Mouse (Mus musculus): ENCODE results near the gene Atf1. TPM values are rescaled to one million over a fixed set of nuclear protein-coding genes. Genes with fewer than 3 reads are reported as not detected.

Atf1 gene
- polyA plus RNA-seq, 1 experiment from 2014 or later: 14.4 TPM

GRCm38 (mm10) chr15:100274790-100275559 lies 47.4 kb downstream of the Atf1 start:
- no peak for DNase-seq
- no peak for ATAC-seq (ENCODE audit: low FRiP score, low TSS enrichment)
- no peaks in the 10 kb centered on the region for H3K4me1 ChIP-seq (ENCODE audit: control insufficient read depth, insufficient read depth, low read length)

GRCm38 (mm10) chr15:100276403-100276802 lies 48.8 kb downstream of the Atf1 start:
- no peak overlapping the region for H3K4me2 ChIP-seq (ENCODE audit: low read length)
- no peaks in the 10 kb centered on the region for H3K36me3 ChIP-seq (ENCODE audit: control insufficient read depth, insufficient read depth, low read length)
- no peak overlapping the region for H3K9ac ChIP-seq (replicated peaks; ENCODE audit: low read length)
- H3K27me3 ChIP-seq (ENCODE audit: control insufficient read depth, insufficient read depth, low read length): no peaks in the 10 kb centered on the region
- no peak overlapping the region for H3K4me3 ChIP-seq (replicated peaks; ENCODE audit: low read depth, low read length)
- H3K4me1 ChIP-seq (ENCODE audit: control insufficient read depth, insufficient read depth, low read length): no peaks in the 10 kb centered on the region
- no peaks in the 10 kb centered on the region for H3K9me3 ChIP-seq (ENCODE audit: control insufficient read depth, low read length)
- no peak overlapping the region for H3K27ac ChIP-seq (replicated peaks; ENCODE audit: low read depth, low read length)
- DNase-seq (no peak), ATAC-seq (ENCODE audit: low FRiP score, low TSS enrichment) (no peak)
- WGBS: 95% methylated on average over 4 of the region's 4 CpGs

More at GRCm38 (mm10) chr15:100274790-100275559, 47.4 kb downstream of the Atf1 start:
- Histone ChIP-seq H3K4me3 (replicated peaks; ENCODE audit: low read depth, low read length) (no peak overlapping the region), H3K9ac (replicated peaks; ENCODE audit: low read length) (no peak overlapping the region), H3K9me3 (ENCODE audit: control insufficient read depth, low read length) (no peaks in the 10 kb centered on the region), H3K27me3 (ENCODE audit: control insufficient read depth, insufficient read depth, low read length) (no peaks in the 10 kb centered on the region), H3K36me3 (ENCODE audit: control insufficient read depth, insufficient read depth, low read length) (no peaks in the 10 kb centered on the region), H3K4me2 (ENCODE audit: low read length) (no peak overlapping the region), H3K27ac (replicated peaks; ENCODE audit: low read depth, low read length) (no peak overlapping the region)
- 89% methylated on average over 7 of the region's 7 CpGs for WGBS

- Histone ChIP-seq H3K4me1 (ENCODE audit: control insufficient read depth, insufficient read depth, low read length) (no peaks in the 10 kb centered on the region), H3K27me3 (ENCODE audit: control insufficient read depth, insufficient read depth, low read length) (no peaks in the 10 kb centered on the region), H3K36me3 (ENCODE audit: control insufficient read depth, insufficient read depth, low read length) (no peaks in the 10 kb centered on the region), H3K9me3 (ENCODE audit: control insufficient read depth, low read length) (no peaks in the 10 kb centered on the region), H3K4me2 (ENCODE audit: low read length) (no peak overlapping the region), H3K27ac (replicated peaks; ENCODE audit: low read depth, low read length) (no peak overlapping the region), H3K4me3 (replicated peaks; ENCODE audit: low read depth, low read length) (no peak overlapping the region), H3K9ac (replicated peaks; ENCODE audit: low read length) (no peak overlapping the region)
- 88% methylated on average over 3 of the region's 3 CpGs for WGBS
- ATAC-seq (ENCODE audit: low FRiP score, low TSS enrichment) (no peak), DNase-seq (no peak)
Observed at GRCm38 (mm10) chr15:100277586-100277985, 50.0 kb downstream of the Atf1 start.

- Histone ChIP-seq H3K36me3 (ENCODE audit: control insufficient read depth, insufficient read depth, low read length) (no peaks in the 10 kb centered on the region), H3K4me2 (ENCODE audit: low read length) (no peak within 1 kb of the TSS), H3K27ac (replicated peaks; ENCODE audit: low read depth, low read length) (no peak within 1 kb of the TSS), H3K9ac (replicated peaks; ENCODE audit: low read length) (no peak within 1 kb of the TSS), H3K4me3 (replicated peaks; ENCODE audit: low read depth, low read length) (no peak within 1 kb of the TSS), H3K9me3 (ENCODE audit: control insufficient read depth, low read length) (no peaks in the 10 kb centered on the region), H3K4me1 (ENCODE audit: control insufficient read depth, insufficient read depth, low read length) (no peaks in the 10 kb centered on the region), H3K27me3 (ENCODE audit: control insufficient read depth, insufficient read depth, low read length) (no peaks in the 10 kb centered on the region)
- WGBS: 98% methylated on average over 20 of the region's 20 CpGs
- no peak for ATAC-seq (ENCODE audit: low FRiP score, low TSS enrichment)
- no peak for DNase-seq
Observed at GRCm38 (mm10) chr15:100280626-100281025, 53.0 kb downstream of the Atf1 start, which contains the start of gene Tmprss12. Gene Tmprss12 (plus strand): TSS chr15:100280837.

- WGBS: 89% methylated on average over 6 of the region's 6 CpGs
- Histone ChIP-seq H3K9me3 (ENCODE audit: control insufficient read depth, low read length) (no peaks in the 10 kb centered on the region), H3K27me3 (ENCODE audit: control insufficient read depth, insufficient read depth, low read length) (no peaks in the 10 kb centered on the region), H3K4me3 (replicated peaks; ENCODE audit: low read depth, low read length) (no peak overlapping the region), H3K36me3 (ENCODE audit: control insufficient read depth, insufficient read depth, low read length) (no peaks in the 10 kb centered on the region), H3K27ac (replicated peaks; ENCODE audit: low read depth, low read length) (no peak overlapping the region), H3K9ac (replicated peaks; ENCODE audit: low read length) (no peak overlapping the region), H3K4me1 (ENCODE audit: control insufficient read depth, insufficient read depth, low read length) (no peaks in the 10 kb centered on the region), H3K4me2 (ENCODE audit: low read length) (no peak overlapping the region)
- DNase-seq (no peak), ATAC-seq (ENCODE audit: low FRiP score, low TSS enrichment) (no peak)
Observed at GRCm38 (mm10) chr15:100288980-100289379, 61.4 kb downstream of the Atf1 start.

- Histone ChIP-seq H3K27me3 (ENCODE audit: control insufficient read depth, insufficient read depth, low read length) (no peaks in the 10 kb centered on the region), H3K9ac (replicated peaks; ENCODE audit: low read length) (no peak overlapping the region), H3K4me1 (ENCODE audit: control insufficient read depth, insufficient read depth, low read length) (no peaks in the 10 kb centered on the region), H3K36me3 (ENCODE audit: control insufficient read depth, insufficient read depth, low read length) (no peaks in the 10 kb centered on the region), H3K4me2 (ENCODE audit: low read length) (no peak overlapping the region), H3K27ac (replicated peaks; ENCODE audit: low read depth, low read length) (no peak overlapping the region), H3K9me3 (ENCODE audit: control insufficient read depth, low read length) (no peaks in the 10 kb centered on the region), H3K4me3 (replicated peaks; ENCODE audit: low read depth, low read length) (no peak overlapping the region)
- no peak for ATAC-seq (ENCODE audit: low FRiP score, low TSS enrichment)
- no peak for DNase-seq
- 74% methylated on average over 5 of the region's 5 CpGs for WGBS
Observed at GRCm38 (mm10) chr15:100290858-100291257, 63.2 kb downstream of the Atf1 start.

GRCm38 (mm10) chr15:100292326-100292725 lies 64.7 kb downstream of the Atf1 start:
- H3K4me2 ChIP-seq (ENCODE audit: low read length): no peak overlapping the region
- no peaks in the 10 kb centered on the region for H3K36me3 ChIP-seq (ENCODE audit: control insufficient read depth, insufficient read depth, low read length)
- no peak overlapping the region for H3K27ac ChIP-seq (replicated peaks; ENCODE audit: low read depth, low read length)
- no peaks in the 10 kb centered on the region for H3K9me3 ChIP-seq (ENCODE audit: control insufficient read depth, low read length)
- no peak overlapping the region for H3K9ac ChIP-seq (replicated peaks; ENCODE audit: low read length)
- H3K4me3 ChIP-seq (replicated peaks; ENCODE audit: low read depth, low read length): no peak overlapping the region
- WGBS: 71% methylated on average over 7 of the region's 7 CpGs
- H3K27me3 ChIP-seq (ENCODE audit: control insufficient read depth, insufficient read depth, low read length): no peaks in the 10 kb centered on the region
- DNase-seq: no peak
- no peak for ATAC-seq (ENCODE audit: low FRiP score, low TSS enrichment)
- H3K4me1 ChIP-seq (ENCODE audit: control insufficient read depth, insufficient read depth, low read length): no peaks in the 10 kb centered on the region

GRCm38 (mm10) chr15:100297856-100298255 lies 70.2 kb downstream of the Atf1 start:
- 90% methylated on average over 5 of the region's 5 CpGs for WGBS
- no peak for ATAC-seq (ENCODE audit: low FRiP score, low TSS enrichment)

GRCm38 (mm10) chr15:100300499-100300898 lies 72.9 kb downstream of the Atf1 start:
- no peak overlapping the region for H3K9ac ChIP-seq (replicated peaks; ENCODE audit: low read length)
- no peaks in the 10 kb centered on the region for H3K9me3 ChIP-seq (ENCODE audit: control insufficient read depth, low read length)
- ATAC-seq (ENCODE audit: low FRiP score, low TSS enrichment) (no peak), DNase-seq (no peak)
- no peak overlapping the region for H3K27ac ChIP-seq (replicated peaks; ENCODE audit: low read depth, low read length)
- 0 out of 2 replicates have a peak, but pooled peaks cover 4% of the 10 kb centered on the region for H3K4me1 ChIP-seq (ENCODE audit: control insufficient read depth, insufficient read depth, low read length)
- WGBS: 81% methylated on average over 6 of the region's 6 CpGs
- H3K4me3 ChIP-seq (replicated peaks; ENCODE audit: low read depth, low read length): no peak overlapping the region
- H3K27me3 ChIP-seq (ENCODE audit: control insufficient read depth, insufficient read depth, low read length): no peaks in the 10 kb centered on the region
- H3K4me2 ChIP-seq (ENCODE audit: low read length): no peak overlapping the region
- H3K36me3 ChIP-seq (ENCODE audit: control insufficient read depth, insufficient read depth, low read length): no peaks in the 10 kb centered on the region

More at GRCm38 (mm10) chr15:100297856-100298255, 70.2 kb downstream of the Atf1 start:
- Histone ChIP-seq H3K4me1 (ENCODE audit: control insufficient read depth, insufficient read depth, low read length) (no peaks in the 10 kb centered on the region), H3K27ac (replicated peaks; ENCODE audit: low read depth, low read length) (no peak overlapping the region), H3K4me2 (ENCODE audit: low read length) (no peak overlapping the region), H3K36me3 (ENCODE audit: control insufficient read depth, insufficient read depth, low read length) (no peaks in the 10 kb centered on the region), H3K4me3 (replicated peaks; ENCODE audit: low read depth, low read length) (no peak overlapping the region), H3K9me3 (ENCODE audit: control insufficient read depth, low read length) (no peaks in the 10 kb centered on the region), H3K27me3 (ENCODE audit: control insufficient read depth, insufficient read depth, low read length) (no peaks in the 10 kb centered on the region), H3K9ac (replicated peaks; ENCODE audit: low read length) (no peak overlapping the region)
- no peak for DNase-seq

Measured in midbrain, embryonic 14.5 days (tissue).